Mouse (Mus musculus) heart, postnatal 25 days (tissue): ENCODE data around the gene Pus3. TPM values are rescaled to one million over a fixed set of nuclear protein-coding genes. Genes with fewer than 3 reads are reported as not detected.

Experiments
- DNase-seq: peaks from one replicate; pipeline ENCODE4 v3.0.0; 2022; ENCODE audit warnings: low spot score
- intact Hi-C: fragments of 180-260 bp; cut with DNase I; formaldehyde crosslinking; loops from one replicate; pipeline ENCODE4 v1.15.1; 2025
- total RNA-seq, 2 experiments: library from RNA; stranded (reverse); gene quantifications; 2 replicates each; pipeline ENCODE4 v1.2.3; 2021

The Pus3 gene
- total RNA-seq: 1 to 10 TPM; 6.6 to 7.5 TPM

GRCm38 (mm10) chr9:35558257-35559008 lies at the start of gene Pus3, which contains the start of gene Ddx25:
Pus3 (plus strand) TSS chr9:35558595.
Ddx25 (minus strand) TSS chr9:35558528.
- no peak for DNase-seq

GRCm38 (mm10) chr9:35513900-35514299 lies 44.5 kb upstream of the Pus3 start:
- intact Hi-C loops: no loop called here
- no peak for DNase-seq

More at GRCm38 (mm10) chr9:35558257-35559008, at the start of gene Pus3, which contains the start of gene Ddx25:
- intact Hi-C loops: no loop called here

GRCm38 (mm10) chr9:35516182-35516581 lies 42.2 kb upstream of the Pus3 start:
- intact Hi-C loops: no loop called here
- no peak for DNase-seq

- intact Hi-C loops: no loop called here
- DNase-seq: no peak
Observed at GRCm38 (mm10) chr9:35516711-35517110, 41.7 kb upstream of the Pus3 start.

- no peak for DNase-seq
Observed at GRCm38 (mm10) chr9:35518169-35518568, 40.2 kb upstream of the Pus3 start, which contains the start of gene Gm1113. Gm1113 (minus strand) TSS chr9:35518269.

GRCm38 (mm10) chr9:35520631-35521348 lies 37.6 kb upstream of the Pus3 start:
- intact Hi-C loops: loop anchor here (10.0 kb wide), 1 partner anchor 96 kb away; the partner anchor contains the start of gene Cdon
- DNase-seq: no peak

More at GRCm38 (mm10) chr9:35518169-35518568, 40.2 kb upstream of the Pus3 start, which contains the start of gene Gm1113:
- intact Hi-C loops: no loop called here

GRCm38 (mm10) chr9:35522241-35522640 lies 36.2 kb upstream of the Pus3 start:
- DNase-seq: no peak
- intact Hi-C loops: loop anchor here (10.0 kb wide), 1 partner anchor 97 kb away; the partner anchor contains the start of gene Cdon

- intact Hi-C loops: loop anchor here (10.0 kb wide), 1 partner anchor 98 kb away; the partner anchor contains the start of gene Cdon
- no peak for DNase-seq
Observed at GRCm38 (mm10) chr9:35522821-35523515, 35.4 kb upstream of the Pus3 start.

GRCm38 (mm10) chr9:35523541-35523940 lies 34.9 kb upstream of the Pus3 start:
- intact Hi-C loops: loop anchor here (10.0 kb wide), 1 partner anchor 99 kb away; the partner anchor contains the start of gene Cdon

GRCm38 (mm10) chr9:35523941-35524411 lies 34.4 kb upstream of the Pus3 start:
- intact Hi-C loops: loop anchor here (1.0 to 10.0 kb wide), 2 partner anchors 99 to 241 kb away; partner anchors contain the start of gene Cdon
- DNase-seq: peak; percentile 50

More at GRCm38 (mm10) chr9:35523541-35523940, 34.9 kb upstream of the Pus3 start:
- peak; percentile 53 for DNase-seq

GRCm38 (mm10) chr9:35529141-35529540 lies 29.3 kb upstream of the Pus3 start:
- no peak for DNase-seq
- intact Hi-C loops: loop anchor here (10.0 kb wide), 1 partner anchor 104 kb away; the partner anchor contains the start of gene Cdon

GRCm38 (mm10) chr9:35529796-35530195 lies 28.6 kb upstream of the Pus3 start:
- DNase-seq: no peak
- intact Hi-C loops: loop anchor here (10.0 kb wide), 2 partner anchors 105 to 505 kb away; partner anchors contain the start of gene Cdon

- DNase-seq: no peak
Observed at GRCm38 (mm10) chr9:35533266-35533665, 25.1 kb upstream of the Pus3 start.

GRCm38 (mm10) chr9:35535110-35535509 lies 23.3 kb upstream of the Pus3 start:
- intact Hi-C loops: loop anchor here (10.0 kb wide), 1 partner anchor 510 kb away; no protein-coding TSS in a partner anchor
- DNase-seq: no peak

More at GRCm38 (mm10) chr9:35533266-35533665, 25.1 kb upstream of the Pus3 start:
- intact Hi-C loops: loop anchor here (10.0 kb wide), 1 partner anchor 508 kb away; no protein-coding TSS in a partner anchor

GRCm38 (mm10) chr9:35535876-35536275 lies 22.5 kb upstream of the Pus3 start:
- no peak for DNase-seq
- intact Hi-C loops: loop anchor here (10.0 kb wide), 1 partner anchor 511 kb away; no protein-coding TSS in a partner anchor

- no peak for DNase-seq
- intact Hi-C loops: loop anchor here (10.0 kb wide), 1 partner anchor 514 kb away; no protein-coding TSS in a partner anchor
Observed at GRCm38 (mm10) chr9:35539001-35539750, 19.2 kb upstream of the Pus3 start.

- intact Hi-C loops: loop anchor here (1.0 to 10.0 kb wide), 2 partner anchors 258 to 336 kb away; partner anchors contain the start of genes Srpr and Tirap
- no peak for DNase-seq
Observed at GRCm38 (mm10) chr9:35541024-35541423, 17.4 kb upstream of the Pus3 start.

GRCm38 (mm10) chr9:35541488-35541887 lies 16.9 kb upstream of the Pus3 start:
- DNase-seq: no peak
- intact Hi-C loops: loop anchor here (1.0 to 10.0 kb wide), 2 partner anchors 258 to 337 kb away; partner anchors contain the start of genes Srpr and Tirap
